Mouse (Mus musculus) layer of hippocampus, postnatal 14 days (tissue): ENCODE results near the gene Exosc6. TPM values are rescaled to one million over a fixed set of nuclear protein-coding genes. Genes with fewer than 3 reads are reported as not detected.

Experiments used
- microRNA-seq, 2 experiments: library from miRNA; unstranded; fragments of <30 nt; microRNA quantifications; one replicate each; pipeline ENCODE4 v1.2.0; 2021
- total RNA-seq, 2 experiments: library from RNA; stranded (reverse); gene quantifications; 2 replicates each; pipeline ENCODE4 v1.2.3; 2021

Exosc6 gene
- total RNA-seq, 2 experiments from 2014 or later, result not detected

Small RNAs within 50 kb of the gene (microRNA-seq; reads per million reads assigned to microRNA genes)
- 0 reads per million in 2 experiments for gene Gm24103
- gene Mir3473d, result 0 reads per million in 2 experiments

Other genes with a start within 250 kb of the Exosc6 start
- 10 to 100 TPM; 60.8 to 65.7 TPM for gene Cog4, start 209.7 kb upstream of the Exosc6 start, total RNA-seq
- gene Sf3b3, start 209.6 kb upstream of the Exosc6 start, total RNA-seq, result 10 to 100 TPM; 59.2 to 61.3 TPM
- gene Fuk, start 153.9 kb upstream of the Exosc6 start, total RNA-seq, result 10 to 100 TPM; 16.9 to 18.1 TPM
- 10 to 100 TPM; 92.7 to 95.8 TPM for gene St3gal2, start 136.4 kb upstream of the Exosc6 start, total RNA-seq
- gene Ddx19a, start 58.5 kb upstream of the Exosc6 start, total RNA-seq, result 10 to 100 TPM; 33.1 to 37.2 TPM
- 10 to 100 TPM; 23.2 to 24.5 TPM for gene Ddx19b, start 24.6 kb upstream of the Exosc6 start, total RNA-seq
- gene Aars, start 23.2 kb upstream of the Exosc6 start, total RNA-seq, result 100 to 1,000 TPM in 1 of 2 experiments, 10 to 100 TPM in 1; 96.8 to 107 TPM
- 1 to 10 TPM; 1.5 to 2.1 TPM for gene Clec18a, start 36.1 kb downstream of the Exosc6 start, total RNA-seq
- 10 to 100 TPM; 26.9 to 30.3 TPM for gene Pdpr, start 38.3 kb downstream of the Exosc6 start, total RNA-seq
- 100 to 1,000 TPM; 129 TPM for gene Glg1, start 202.9 kb downstream of the Exosc6 start, total RNA-seq
- 10 to 100 TPM; 19.7 to 20.3 TPM for gene Rfwd3, start 243.9 kb downstream of the Exosc6 start, total RNA-seq